Mouse (Mus musculus) ES-E14 (cell line): Measurements from ENCODE around the gene Ripor2.

Source experiments
- CHD2 ChIP-seq: IDR thresholded peaks from 2 replicates; pipeline ENCODE4 v1.6.1; 2014; ENCODE audit warnings: mild to moderate bottlenecking, low read depth, low read length, inconsistent platforms
- HCFC1 ChIP-seq: IDR thresholded peaks from 2 replicates; pipeline ENCODE4 v1.6.1; 2012; ENCODE audit warnings: low read length, inconsistent platforms, borderline replicate concordance; ENCODE audit not compliant: insufficient read depth
- MAFK ChIP-seq: IDR thresholded peaks from 2 replicates; pipeline ENCODE4 v1.6.1; 2014; ENCODE audit warnings: mild to moderate bottlenecking, low read depth, low read length, inconsistent platforms; ENCODE audit not compliant: insufficient read depth
- ZC3H11A ChIP-seq: IDR thresholded peaks from 2 replicates; pipeline ENCODE4 v1.6.1; 2012; ENCODE audit warnings: low read depth, mild to moderate bottlenecking, inconsistent platforms, low read length, borderline replicate concordance

DNA sequence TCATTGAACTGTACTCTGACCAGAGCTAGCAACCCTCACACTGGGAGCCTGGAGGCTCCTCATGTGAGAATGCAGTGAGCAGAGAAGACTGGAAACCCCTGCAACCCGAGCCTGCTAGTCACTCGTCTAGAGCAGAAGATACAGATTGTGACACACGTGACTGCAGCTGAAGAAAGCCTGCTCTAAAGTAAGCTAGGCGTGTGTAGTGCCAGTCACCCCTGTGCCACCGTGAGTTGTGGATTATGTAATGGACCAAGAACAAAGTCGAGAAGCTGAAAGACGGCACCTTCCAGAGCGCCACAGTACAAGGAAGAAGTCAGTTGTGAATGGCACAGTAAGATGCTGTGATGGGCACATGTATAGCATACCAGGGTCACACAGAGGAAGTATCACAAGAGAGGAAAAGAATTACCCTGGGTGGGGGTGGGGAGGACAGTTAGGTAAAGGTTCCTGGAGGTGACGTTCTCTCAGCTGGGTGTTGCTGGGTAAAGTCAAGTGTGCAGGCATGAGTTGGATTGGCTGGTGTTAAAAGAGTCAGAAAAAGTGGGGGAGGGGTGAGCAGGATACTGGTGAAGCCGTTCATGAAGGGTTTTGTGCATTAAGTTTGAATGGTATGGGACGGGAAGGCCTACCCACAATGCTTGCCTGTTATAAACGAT lies 35.1 kb upstream of the Ripor2 start:
- TF ChIP-seq MAFK = no peak
- TF ChIP-seq HCFC1 = no peak
- TF ChIP-seq ZC3H11A = no peak
- TF ChIP-seq CHD2 = no peak
